Mouse (Mus musculus) ovary, postnatal 10 days (tissue): ENCODE measurements around the gene Methig1.
"Not testable (repeated sequence)": the region's sequence is repeated elsewhere in the genome, so short reads cannot be mapped to it uniquely, and the experiment has no call there.

ENCODE experiments used
- DNase-seq: peaks from one replicate; pipeline ENCODE4 v3.0.0; 2022; ENCODE audit warnings: low spot score

The Methig1 gene

DNA sequence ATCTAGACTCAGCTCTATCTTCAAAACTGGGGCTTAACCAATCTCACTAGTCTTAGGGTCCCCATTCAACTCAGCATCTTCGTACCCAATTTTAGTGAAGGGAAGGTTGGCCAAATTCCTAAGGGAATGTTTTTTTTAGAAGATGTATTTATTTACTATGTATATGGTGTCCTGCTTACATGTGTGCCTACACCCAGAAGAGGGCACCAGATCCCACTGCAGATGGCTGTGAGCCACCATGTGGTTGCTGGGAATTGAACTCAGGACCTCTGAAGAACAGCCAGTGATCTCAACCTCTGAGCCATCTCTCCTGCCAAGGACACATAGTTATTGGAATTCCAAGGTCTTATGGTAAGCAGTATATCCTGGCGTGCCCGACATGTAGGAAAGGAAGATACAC, 42.6 kb downstream of the Methig1 start:
- no peak for DNase-seq

DNA sequence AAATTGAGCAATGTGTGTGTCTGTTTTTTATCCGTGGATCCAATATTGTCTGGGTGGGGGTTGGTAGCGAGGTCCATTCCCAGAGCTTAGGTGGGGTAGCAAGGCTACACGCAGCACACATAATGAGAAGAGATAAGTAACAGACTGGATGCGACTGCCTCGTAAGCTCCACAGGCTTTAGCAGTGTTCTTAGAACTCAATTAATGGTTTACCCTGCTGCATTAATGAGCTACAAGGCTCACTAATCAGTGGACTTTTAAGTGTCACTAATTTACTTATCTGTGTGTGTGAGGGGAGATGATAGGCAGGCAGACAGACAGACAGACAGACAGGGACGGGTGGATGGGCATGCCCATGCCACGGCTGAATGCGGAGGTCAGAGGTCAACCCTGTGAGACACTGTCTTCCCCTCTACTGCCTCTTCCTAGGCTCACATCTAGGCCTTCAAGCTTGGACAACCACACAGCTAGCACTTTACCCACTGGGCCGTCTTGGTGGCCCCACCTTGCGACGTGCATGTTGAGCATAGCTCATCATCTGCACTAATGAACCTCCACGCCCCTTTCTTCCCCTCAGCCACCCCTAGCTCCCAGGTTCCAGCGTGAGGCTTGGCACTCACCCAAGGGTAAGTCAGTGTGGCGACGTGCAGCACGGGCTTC, 47.8 kb downstream of the Methig1 start:
- no peak for DNase-seq

DNA sequence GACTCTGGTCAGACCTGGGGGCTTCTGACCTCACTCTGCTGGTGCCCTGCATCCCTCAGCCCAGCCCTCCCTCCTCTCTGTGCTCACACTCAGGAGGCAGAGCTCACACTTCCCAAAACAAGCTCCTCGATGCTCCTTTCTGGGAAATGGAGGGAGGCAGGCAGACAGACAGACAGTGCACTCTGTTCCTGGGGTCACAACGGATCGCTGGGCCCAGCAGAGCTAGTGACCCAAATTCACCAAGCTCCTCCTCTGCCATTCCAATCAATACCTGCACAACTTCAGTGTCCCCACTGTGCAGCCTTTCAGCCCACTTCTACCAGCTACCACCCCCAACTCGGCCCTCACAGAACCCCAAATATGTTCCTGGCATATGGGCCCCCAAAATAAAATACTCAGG, 48.9 kb downstream of the Methig1 start:
- DNase-seq: no peak

DNA sequence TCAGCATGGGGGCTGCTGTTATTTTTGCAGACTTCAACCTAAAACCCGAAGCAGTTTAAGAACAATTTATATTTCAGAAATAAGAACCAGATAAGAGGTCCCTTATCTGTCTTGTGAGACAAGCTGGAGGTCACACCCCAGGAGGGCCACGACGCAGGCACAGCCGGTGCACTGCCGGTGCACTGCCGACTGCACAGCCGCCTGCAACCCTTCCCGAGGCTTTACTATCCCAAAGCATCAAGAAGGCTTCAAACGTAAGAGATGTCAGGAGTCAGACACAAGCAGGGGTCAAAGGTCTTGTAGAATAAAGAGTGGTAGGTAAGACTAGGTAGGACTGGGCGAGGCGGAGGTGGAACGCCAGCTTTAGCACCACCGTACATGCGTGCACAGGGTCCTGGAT, 49.4 kb downstream of the Methig1 start:
- DNase-seq: no peak

DNA sequence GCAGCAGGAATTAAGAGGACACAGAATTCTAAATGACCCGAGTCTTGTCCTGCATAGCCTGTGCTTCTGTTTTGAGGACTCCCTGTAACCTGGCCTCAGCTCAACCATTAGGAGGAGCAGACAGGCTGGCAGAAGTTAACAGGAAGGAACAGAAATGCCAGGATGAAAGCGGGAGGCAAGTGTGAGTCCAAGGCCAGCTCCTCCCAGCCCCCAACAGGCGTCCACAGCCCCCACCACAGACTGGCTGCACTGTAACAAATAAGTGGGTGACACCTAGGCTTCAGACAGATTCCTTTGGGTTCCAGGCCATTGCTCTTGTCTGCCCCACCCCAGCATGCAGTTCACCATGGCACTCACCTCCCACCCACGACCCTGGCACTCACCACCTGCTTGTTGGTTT, 49.8 kb downstream of the Methig1 start:
- DNase-seq: no peak

DNA sequence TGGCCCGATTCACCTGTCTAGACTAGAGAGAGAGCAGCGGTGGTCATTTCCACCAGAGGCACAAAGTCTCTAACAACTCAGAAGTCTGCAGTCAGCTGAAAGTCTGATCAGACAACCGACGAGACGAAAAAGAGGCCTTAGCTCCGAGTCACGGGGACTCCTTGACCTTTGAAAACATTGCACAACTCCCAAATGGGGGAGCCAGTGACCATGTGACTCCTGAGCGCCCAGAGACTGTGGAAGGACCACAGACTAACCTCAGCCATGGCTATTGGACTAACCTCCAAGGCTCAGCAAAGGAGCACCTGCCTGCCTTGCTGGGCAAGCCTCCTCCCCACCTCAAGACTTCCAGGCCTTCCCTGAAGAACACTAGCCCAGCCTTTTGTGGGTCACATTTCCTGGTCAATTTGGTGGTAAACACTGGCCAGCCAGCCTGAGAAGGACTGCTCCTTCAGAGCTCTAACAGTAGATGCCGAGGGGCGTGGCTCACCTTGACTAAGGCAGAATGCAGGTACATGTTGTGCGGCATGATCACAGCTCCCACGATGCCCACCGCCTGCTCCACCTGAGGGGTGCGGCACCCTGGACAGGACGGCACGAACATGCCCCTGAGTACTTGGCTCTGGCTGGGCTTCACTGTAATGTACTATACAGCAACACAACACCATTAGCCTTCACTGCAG, 50.5 kb downstream of the Methig1 start:
- no peak for DNase-seq

DNA sequence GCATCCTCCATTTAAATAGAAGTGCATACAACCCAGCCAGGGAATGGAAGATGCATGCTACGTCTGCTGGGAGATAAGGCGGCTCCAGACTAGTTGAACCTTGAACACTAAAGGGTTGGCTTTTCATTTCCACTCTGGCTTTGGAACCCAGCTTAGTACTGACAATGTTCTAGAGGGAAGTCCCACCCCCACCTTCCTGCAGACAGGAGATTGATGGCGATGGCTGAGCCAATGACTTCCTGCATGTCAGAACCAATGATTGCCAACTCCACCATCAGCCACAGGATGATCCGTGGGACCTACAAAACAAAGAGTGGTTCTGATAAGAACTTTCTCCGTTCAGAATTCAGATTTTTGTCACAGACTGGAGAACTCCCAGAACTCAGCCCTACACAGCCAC, 53.1 kb downstream of the Methig1 start:
- no peak for DNase-seq

DNA sequence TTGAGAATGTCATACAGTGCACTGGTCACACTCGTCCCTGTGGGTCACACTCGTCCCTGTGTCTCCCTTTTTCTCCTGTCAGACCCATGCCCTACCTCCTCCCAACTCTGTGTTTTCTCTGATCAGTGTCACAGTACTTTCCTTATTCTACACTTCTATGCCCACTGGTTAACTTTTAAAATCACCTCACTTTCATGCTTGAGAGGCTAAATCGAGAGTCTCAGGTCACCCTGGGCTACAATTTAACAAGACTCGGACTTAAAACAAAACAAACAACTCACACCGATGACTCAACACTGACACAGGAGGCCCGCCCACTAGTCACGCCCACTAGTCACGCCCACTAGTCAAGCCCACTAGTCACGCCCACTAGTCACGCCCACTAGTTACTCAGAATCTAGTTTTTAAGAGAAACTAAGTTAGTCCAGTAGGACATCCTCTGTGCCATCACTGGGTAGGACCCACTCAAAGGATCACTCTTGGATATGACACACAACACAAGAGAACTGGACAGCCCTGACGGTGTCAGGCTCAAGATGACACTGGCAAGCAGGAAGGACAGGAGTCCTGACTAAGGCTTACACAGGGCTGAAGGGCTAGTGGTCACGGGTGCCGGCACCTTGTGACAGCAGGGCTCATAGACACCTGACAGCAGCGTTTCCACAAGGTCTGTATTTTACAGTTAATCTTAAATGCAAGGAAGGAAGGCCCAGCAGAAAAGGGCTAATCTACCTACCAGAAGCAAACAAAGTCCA, 58.1 kb downstream of the Methig1 start:
- DNase-seq: no peak

DNA sequence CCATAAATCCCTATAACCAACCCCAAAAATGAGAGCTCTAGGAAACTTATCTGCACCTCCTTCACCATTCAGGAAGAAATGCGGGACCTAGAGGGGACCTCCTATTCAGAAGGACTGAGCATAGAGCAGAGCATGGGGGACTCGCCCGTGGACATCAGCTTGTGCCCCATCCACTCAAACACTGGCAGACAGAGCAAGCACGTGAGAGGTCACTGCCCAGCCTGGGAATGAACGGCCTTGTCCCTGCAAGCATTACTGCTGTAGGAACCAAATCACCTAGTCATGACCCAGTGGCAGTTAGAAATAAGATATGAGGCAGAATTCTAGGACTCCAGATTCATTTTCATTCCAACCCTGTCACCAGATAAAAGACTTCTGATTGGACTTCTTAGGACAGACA, 58.8 kb downstream of the Methig1 start:
- no peak for DNase-seq

DNA sequence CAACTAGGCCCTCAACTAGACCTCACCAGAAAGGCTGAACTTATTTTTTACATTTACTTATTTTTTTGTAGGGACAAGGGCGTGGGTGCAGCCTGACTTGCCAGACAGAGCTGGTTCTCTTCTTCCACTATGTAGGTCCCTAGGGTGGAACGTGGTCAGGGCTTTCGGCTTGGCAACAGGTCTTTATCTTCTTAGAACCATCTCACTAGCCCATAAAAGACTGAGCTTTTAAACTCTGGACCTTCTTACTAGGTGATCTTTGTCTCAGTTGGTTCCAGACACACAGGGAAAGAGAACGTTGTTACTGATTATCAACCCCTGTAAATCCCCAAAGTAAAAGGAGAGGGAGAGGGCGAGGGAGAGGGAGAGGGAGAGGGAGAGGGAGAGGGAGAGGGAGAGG, 60.4 kb downstream of the Methig1 start:
- no peak for DNase-seq

DNA sequence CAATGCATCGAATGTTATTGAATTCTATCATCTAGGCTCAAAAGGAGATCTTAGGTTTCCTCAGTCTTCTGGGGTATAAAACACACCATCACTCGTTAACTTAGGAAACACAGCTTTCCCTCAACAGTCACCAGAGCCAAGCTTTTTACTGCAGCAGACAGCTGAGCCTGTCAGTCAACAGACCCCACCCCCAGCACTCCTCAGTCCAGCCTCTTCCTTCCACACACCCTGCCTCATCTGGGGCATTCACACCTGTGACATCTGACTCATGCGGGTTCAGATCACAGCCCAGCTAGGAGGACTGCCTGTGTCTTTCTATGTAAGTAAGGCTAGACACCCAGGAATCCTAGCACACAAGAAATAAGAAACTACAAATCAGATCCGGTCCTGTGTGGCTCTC, 61.1 kb downstream of the Methig1 start:
- DNase-seq: no peak

DNA sequence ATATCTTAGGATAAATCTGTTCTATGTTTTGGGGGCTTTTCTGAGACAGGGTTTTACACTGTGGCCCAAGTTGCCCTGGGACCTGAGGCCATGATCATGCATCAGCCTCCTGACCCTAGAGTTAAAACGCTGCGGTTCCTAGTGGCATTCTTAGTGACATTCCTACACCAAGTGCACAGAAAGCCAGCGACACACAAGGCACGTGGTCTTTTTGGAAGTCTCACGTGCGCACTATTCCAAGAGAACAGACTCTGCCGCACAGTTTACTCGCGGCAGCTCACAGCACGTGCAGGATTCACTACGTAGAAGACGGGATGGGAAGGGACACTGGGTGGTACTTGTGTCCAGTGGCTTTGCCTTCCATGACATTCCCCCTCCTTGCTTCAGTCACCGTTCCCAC, 62.0 kb downstream of the Methig1 start:
- DNase-seq: no peak

DNA sequence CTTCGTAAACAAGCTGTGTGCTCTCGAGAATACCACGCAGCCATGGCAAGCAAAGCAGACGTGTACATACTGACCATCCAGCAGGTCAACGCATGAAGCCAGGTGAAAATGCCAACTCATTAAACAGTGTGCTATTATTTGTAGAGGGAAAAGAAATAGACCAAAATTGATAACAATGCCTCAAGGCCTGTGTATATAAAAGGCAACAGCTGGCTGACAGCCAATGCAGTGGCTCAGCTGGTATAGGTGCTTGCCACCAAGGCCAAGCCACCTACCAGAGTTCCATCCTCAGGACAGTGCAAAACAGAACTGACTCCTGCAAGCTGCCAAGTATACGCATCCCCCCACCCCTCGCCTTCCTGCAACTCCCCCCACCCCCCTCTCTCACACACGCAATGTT, 62.7 kb downstream of the Methig1 start:
- no peak for DNase-seq

DNA sequence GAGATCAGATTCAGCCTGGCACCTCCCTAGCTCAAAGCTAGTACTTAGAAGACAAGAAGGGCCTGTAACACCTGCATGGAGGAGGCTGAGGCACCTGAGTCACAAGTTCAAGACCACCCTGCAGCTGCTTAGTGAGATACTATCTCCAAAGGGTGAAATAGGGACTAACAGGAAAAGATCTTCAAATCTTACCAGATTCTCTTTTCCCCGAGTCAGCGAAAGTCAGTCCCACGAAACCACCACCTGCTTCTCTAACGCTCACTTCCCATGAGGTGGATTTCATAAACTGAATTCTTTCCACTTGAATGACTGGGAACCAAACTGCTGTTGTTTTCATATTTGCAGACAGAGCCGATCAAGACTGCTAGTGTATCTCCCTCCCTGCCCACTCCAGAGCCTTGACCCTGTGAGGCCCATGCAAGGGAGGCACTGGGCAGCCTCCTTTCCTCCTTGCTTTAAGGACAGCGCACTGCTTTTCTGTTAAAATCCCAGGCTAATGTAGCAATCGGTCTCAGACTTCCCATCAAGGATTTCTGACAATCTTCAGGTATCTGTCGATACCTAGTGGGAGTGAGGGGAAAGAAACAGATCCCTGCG, 65.0 kb downstream of the Methig1 start:
- no peak for DNase-seq

DNA sequence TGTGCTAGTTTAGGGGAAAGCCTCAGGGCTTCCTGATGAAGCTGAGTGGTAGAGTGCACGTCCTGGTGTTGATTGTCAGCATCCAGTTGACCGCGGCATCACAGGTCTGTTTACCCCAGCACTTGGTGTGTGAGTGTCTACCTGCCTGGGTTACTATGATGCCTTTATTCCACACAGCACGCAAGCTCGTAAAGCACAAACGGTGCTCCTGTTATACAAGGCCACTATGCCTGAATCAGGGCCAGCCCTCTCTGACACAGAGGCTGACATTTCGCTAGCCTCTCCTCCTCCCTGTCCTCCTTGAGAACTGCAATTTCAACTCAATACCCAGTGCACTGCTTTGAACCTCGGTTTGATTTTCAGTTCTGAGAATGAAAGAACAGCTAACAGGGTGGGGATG, 66.4 kb downstream of the Methig1 start:
- no peak for DNase-seq

DNA sequence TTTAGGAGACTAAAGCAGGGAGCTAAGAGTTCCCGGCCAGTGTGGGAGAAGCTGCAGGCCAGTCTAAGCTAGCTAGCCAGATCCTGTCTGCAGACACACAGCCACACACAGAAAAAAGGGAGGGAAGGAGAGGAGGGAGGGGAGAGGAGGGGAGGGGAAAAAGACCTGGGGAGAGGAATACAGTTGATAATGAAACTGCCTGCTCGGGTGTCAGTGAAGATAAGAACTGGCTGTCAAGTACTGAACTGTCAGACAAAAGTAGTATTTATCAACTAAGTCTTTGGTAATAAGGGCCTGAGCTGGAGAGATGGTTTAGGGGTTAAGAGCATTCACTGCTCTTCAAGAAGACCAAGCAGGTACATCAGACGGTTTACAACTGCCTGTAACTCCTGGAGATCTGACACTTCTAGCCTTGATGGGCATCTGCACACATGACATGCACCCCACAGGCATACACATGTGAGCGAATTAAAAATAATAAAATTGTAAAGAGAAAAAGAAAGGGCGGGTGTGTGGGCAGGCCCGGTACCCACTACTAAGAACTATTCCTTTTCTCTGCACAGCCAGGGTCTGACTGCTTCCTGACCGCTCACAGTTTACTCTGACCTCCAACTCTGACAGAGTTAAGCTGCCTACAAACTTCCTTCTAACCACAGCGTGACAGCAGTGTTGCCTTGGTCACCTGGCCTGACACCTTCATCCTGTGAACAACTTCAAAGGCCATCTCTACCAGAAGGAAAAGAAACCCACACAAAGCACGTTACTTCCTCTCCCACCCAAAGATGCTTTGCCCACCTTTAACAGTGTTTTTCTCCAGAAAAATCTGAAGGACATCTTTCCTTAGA, 67.2 kb downstream of the Methig1 start:
- DNase-seq: no peak

DNA sequence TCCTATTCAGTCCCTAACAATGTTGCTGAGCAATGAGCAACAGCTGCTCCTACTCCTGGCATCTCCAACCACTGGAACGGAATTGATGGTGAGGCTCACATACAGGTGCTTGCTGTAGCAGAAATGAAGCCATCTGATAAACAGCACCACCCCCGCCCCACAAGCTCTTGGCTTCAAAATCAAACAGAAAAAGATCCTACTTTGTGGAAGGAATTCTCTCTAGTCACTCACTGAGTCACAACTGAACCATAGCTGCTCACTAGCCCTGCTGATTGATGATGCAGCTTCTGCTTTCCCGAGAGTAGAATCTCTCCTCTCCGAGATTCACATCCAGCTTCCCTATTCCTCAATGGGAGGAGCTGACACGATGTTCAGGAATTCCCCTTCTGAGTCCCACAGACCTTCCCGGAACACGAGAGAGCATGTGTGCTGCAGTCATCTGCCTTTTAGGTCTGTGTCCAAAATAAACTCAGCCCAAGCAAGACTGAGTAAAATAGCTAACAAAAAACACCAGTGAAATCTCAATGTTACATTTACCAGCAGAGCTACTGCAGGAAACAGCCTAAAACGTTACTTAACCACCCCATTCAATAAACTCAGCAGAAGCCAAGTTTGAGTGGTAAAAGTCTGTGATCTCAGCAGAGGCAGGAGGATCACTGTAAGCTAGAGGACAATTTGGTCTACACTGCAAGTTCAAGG, 68.3 kb downstream of the Methig1 start:
- DNase-seq: no peak

DNA sequence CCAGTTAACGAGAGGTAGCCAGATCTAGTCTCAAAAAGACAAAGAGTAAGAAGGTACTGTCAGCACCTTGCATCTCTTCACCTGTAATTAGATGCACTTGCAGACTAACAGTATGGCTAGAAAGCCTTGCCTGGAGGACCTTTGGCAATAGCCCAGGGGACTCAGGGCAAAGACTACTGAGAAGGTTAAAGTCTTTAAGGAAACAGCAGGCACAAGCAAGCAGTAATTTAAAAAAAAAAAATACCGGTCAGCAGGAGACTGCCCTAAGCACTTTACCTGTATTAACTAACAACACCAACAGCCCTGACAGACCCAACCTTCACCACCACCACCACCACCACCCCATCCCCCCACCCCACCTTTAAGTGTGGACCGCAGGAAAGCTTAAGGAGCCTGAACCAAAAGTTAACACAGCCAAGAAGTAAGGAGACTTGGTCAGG, 68.8 kb downstream of the Methig1 start, which contains the start of gene Gm5475:
Gm5475 (plus strand) TSS at position 390 of the 440 bp plus-strand sequence.
- DNase-seq: not testable (repeated sequence)

DNA sequence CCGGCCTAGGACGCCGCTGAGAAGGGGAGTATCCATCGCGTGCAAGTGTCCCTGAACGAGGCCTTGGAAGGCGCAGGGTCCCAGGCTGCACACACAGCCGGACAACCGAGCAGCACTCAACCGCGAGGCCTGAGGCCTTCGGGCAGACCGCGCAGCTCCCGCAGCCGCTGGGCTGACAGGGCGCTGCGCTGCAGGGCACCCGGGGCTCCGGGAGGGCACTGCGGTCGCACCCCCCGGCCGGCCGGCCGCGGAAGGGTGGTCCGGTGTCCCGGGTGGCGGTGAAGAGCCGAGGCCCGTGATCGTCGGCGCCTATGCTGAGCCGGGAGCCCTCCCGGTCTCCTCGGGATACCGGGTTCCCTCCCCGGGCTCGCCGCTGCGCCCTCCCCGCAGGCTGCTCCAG, 69.5 kb downstream of the Methig1 start:
- DNase-seq: no peak

DNA sequence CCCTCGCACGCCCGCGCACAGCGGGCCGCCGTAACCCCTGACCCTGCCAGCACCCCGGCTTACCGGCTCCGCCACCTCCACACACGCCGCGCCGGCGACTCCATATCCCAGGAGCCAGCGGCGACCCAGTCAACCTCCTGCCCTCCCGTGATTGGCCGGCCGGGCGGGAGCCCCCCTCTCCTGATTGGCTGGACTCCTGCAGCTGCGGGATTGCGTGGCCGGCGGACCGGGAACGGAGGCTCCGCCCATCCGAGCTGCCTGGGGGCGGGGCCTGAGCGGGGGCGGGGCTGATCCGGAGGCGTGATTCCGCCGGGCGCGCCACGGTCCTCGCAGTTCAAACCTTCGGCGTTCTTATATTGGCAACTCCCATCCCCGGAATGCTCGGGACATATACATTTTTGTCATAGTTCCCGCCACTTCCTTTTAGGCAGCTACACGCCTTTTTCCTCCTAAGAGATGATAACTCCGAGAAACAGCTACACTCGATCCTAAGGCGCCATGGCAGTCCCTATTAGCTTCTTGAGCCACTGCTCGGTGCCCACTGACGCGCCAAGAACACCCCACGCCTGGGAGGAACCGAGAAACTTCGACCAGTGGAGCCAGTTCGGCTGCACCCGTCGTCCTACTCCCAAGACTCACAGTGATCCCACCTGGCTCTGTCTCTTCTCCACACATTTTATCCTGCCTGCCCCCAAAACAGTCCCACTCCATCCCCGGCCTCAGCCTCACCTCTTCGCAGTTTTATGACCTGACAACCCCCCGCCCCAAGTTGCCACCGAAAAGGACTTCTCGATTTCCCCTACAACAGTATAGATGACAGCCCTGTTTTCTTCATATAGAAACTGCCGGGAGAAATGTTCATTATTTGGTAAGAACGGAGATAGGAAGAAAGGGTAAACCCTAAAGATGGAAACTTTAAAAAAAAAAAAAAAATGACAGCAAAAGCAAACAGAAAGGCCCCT, 70.2 kb downstream of the Methig1 start:
- peak; percentile 92 for DNase-seq
